Mouse (Mus musculus) E14TG2a.4 (cell line): Measurements from ENCODE around the gene Fam171a2.
A peak's percentile ranks its signal among the peaks of the same experiment; 100 is the strongest.
"Not testable (repeated sequence)": the region's sequence is repeated elsewhere in the genome, so short reads cannot be mapped to it uniquely, and the experiment has no call there.

ENCODE experiments used
- H3K27me3 ChIP-seq: 2 replicates; pipeline ENCODE4 v1.6.1; 2014; ENCODE audit warnings: low read length, control low read depth; ENCODE audit not compliant: insufficient read depth
- H3K36me3 ChIP-seq: 2 replicates; pipeline ENCODE4 v1.6.1; 2014; ENCODE audit warnings: low read length, control low read depth; ENCODE audit not compliant: insufficient read depth
- H3K4me1 ChIP-seq: replicated peaks from 2 replicates; pipeline ENCODE4 v1.6.1; 2014; ENCODE audit warnings: low read depth, low read length, control low read depth
- H3K4me3 ChIP-seq: replicated peaks from 2 replicates; pipeline ENCODE4 v1.5.1; 2014; ENCODE audit warnings: mild to moderate bottlenecking, low read length
- H3K9me3 ChIP-seq: 2 replicates; pipeline ENCODE4 v1.6.1; 2014; ENCODE audit warnings: low read length, control low read depth
- CTCF ChIP-seq: conservative IDR thresholded peaks from 2 replicates; pipeline ENCODE4 v1.5.1; 2014; ENCODE audit warnings: low read length
- NANOG ChIP-seq: IDR thresholded peaks from 2 replicates; pipeline ENCODE4 v1.6.1; 2014; ENCODE audit warnings: borderline replicate concordance, low read length, mixed read lengths
- POU5F1 ChIP-seq: IDR thresholded peaks from 2 replicates; pipeline ENCODE4 v1.6.1; 2014; ENCODE audit warnings: low read length, borderline replicate concordance

Fam171a2 gene

DNA sequence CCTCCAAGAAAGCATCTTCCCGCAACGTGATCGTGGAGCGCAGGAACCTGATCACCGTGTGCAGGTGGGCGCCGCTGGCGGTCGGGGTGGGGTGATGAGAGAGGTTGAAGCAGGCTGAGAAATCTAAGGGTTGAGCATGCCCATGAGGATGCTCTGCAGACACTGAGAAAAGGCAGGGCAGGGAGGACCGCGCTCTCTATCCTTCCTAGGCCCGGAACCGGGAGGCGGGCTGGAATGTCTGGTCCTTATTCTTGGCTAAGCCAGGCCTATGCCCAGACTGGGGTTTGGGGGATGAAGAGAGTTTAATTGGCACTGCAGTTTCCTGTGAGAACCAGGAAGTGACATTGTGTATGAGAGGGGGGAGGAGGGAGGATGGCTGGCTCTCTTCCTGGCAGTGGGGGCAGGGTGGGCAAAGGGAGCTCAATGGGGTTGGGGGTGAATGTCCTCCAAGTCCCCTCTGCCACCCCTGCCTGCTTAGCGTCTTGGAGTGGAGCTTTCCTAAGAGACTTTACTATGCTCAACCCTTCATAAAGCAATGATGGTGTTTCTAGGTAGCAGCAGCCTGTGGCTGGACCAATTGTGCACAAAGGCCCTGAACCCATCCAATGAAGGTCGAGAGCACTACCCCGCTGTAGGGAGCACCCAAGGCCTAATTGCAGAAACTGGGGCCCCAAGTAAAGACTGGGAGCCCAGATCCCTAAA lies 53.6 kb downstream of the Fam171a2 start:
- Histone ChIP-seq H3K9me3 (no peaks in the 10 kb centered on the region), H3K4me3 (peak overlapping the region; percentile 76), H3K27me3 (peaks cover 17% of the 10 kb centered on the region), H3K4me1 (peaks cover 67% of the 10 kb centered on the region), H3K36me3 (peaks cover 9% of the 10 kb centered on the region; the same call in 1 of the 2 replicates)
- TF ChIP-seq POU5F1 (no peak), NANOG (no peak), CTCF (no peak)

DNA sequence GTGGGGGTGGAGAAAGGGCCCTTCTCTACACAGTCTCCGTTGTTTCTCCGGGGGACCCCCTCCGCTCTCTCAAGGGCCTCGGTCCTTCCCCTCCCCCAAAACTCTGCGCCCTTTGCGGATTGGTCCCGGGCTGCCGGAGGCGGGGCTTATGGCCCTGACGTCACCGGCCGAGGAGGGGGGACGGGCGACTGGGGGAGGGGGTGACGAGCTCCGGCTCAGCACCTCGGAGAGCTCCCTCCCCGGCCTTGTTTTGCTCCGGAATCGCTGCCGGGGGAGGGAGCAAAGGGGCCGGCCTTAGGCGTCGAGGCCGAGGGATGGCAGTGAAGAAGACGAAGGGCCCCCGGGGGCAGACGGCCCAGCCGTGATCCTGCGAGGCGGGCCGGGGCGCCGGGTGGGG lies 54.2 kb downstream of the Fam171a2 start, which contains the start of gene Rundc3a:
Rundc3a (plus strand) TSS at position 166 of the 397 bp plus-strand sequence.
- Histone ChIP-seq H3K27me3 (peaks cover 14% of the 10 kb centered on the region), H3K4me3 (peak within 1 kb of the TSS; percentile 76), H3K9me3 (no peaks in the 10 kb centered on the region), H3K36me3 (0 out of 2 replicates have a peak, but pooled peaks cover 5% of the 10 kb centered on the region), H3K4me1 (peaks cover 61% of the 10 kb centered on the region)
- no peak for TF ChIP-seq NANOG
- no peak for TF ChIP-seq POU5F1
- no peak for TF ChIP-seq CTCF

DNA sequence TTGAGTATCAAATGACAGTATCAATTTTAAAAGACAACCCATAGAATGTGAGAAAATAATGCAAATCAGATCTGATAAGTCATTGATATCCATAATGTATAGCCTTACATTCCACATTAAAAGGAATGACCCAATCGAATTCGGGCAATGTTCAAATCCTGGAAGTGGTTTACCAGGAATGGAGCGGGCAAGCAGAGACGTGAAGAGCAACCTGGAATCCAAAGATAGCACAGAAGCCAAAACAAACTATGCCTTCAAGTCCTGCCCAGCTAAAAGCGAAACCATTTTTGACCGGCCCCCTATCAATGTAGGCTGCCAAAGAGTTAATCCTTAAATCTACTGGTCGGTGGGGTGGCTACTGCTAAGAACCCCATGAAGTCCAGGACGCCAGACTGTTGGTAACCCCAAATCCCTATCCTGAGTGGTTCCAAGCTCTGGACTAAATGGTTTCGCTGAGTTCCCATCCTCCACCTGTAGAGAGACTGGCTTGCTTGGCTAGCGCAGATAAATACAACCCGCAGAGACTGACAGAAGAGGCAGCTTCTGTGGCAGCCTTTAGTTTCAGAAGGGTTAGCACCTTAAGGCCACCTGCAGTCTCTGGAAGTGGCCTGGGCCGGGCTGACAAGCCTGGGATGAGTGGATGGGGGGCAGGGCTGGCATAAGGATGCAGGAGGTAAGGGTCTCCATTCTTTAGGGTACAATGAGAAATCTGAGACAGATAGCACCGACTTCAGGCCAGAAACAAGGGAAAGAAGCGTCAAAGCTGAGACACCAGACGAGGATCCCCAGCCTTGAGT lies 54.8 kb downstream of the Fam171a2 start:
- 0 out of 2 replicates have a peak, but pooled peaks cover 3% of the 10 kb centered on the region for H3K36me3 ChIP-seq
- peaks cover 14% of the 10 kb centered on the region for H3K27me3 ChIP-seq
- no peak for TF ChIP-seq CTCF
- TF ChIP-seq NANOG = no peak
- no peak for TF ChIP-seq POU5F1
- peak overlapping the region; percentile 76 for H3K4me3 ChIP-seq
- no peaks in the 10 kb centered on the region for H3K9me3 ChIP-seq
- peaks cover 59% of the 10 kb centered on the region for H3K4me1 ChIP-seq

DNA sequence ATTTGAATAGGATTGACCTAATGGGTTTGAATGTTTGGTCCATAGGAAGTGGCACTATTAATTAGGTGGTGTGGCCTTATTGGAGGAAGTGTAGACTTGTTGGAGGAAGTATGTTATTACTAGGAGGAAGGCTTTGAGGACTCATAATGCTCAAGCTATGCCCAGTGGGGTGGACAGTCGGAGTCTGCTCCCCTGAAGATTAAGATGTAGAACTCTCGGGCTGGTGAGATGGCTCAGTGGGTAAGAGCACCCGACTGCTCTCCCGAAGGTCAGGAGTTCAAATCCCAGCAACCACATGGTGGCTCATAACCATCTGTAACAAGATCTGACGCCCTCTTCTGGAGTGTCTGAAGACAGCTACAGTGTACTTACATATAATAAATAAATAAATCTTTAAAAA lies 58.0 kb downstream of the Fam171a2 start:
- H3K4me1 ChIP-seq = peaks cover 35% of the 10 kb centered on the region
- H3K9me3 ChIP-seq, H3K27me3 ChIP-seq, H3K4me3 ChIP-seq, H3K36me3 ChIP-seq: not testable (repeated sequence)
